Mouse (Mus musculus) left cerebral cortex, adult 2 months (tissue): ENCODE measurements at regions not wholly inside any gene's neighbourhood (a gene's known extent, or its start where the extent isn't known, plus 50 kb on each side); places are given as distances from the start of the nearest gene placed in this dataset.
A peak's percentile ranks its signal among the peaks of the same experiment; 100 is the strongest.

ENCODE experiments used
- DNase-seq, 2 experiments: peaks; one replicate each; pipeline ENCODE4 v3.0.0; 2021 to 2022; ENCODE audit warnings: low spot score in 2 of 2, mixed read lengths in 1 of 2; ENCODE audit errors: extremely low spot score in 1 of 2
- H3K27ac ChIP-seq: fragments of 200-600 bp; 2 replicates; pipeline ENCODE4 v1.8.1; 2022
- H3K4me3 ChIP-seq: fragments of 200-600 bp; 2 replicates; pipeline ENCODE4 v1.8.1; 2022
- CTCF ChIP-seq: fragments of 200-600 bp; IDR thresholded peaks from 2 replicates; pipeline ENCODE4 v1.8.1; 2022; ENCODE audit warnings: antibody characterized with exemption, mild to moderate bottlenecking, moderate library complexity
- intact Hi-C: fragments of 180-260 bp; cut with DNase I; formaldehyde crosslinking; loops from one replicate; pipeline ENCODE4 v1.15.1; 2025

GRCm38 (mm10) chr8:96237940-96238339 is 349.6 kb upstream of the Got2 start:
- no peak for TF ChIP-seq CTCF
- Histone ChIP-seq H3K4me3 (no peak overlapping the region), H3K27ac (no peak overlapping the region)
- intact Hi-C loops, result no loop called here
- DNase-seq, result no peak

- no peak overlapping the region for H3K27ac ChIP-seq
- intact Hi-C loops, result no loop called here
- peak; percentile 73 for TF ChIP-seq CTCF
- DNase-seq, result peak; percentile 24 to 63
- no peak overlapping the region for H3K4me3 ChIP-seq
These were observed 342.1 kb upstream of the Got2 start for GRCm38 (mm10) chr8:96230412-96230811.
